Mouse (Mus musculus) pancreas, adult 10 weeks (tissue): ENCODE results near the gene Hhip. TPM values are rescaled to one million over a fixed set of nuclear protein-coding genes. Genes with fewer than 3 reads are reported as not detected.

ENCODE experiments used
- polyA plus RNA-seq: library from polyadenylated mRNA; stranded (reverse); fragments of 350-450 nt; fragmentation: Illumina TruSeq; extraction: RNeasy Lipid Tissue Mini Kit (QIAGEN cat#74804); gene quantifications from one replicate; pipeline ENCODE4 v1.2.3, GENCODE M21; 2015; ENCODE audit warnings: low read depth, low replicate concordance; ENCODE audit not compliant: insufficient read depth

The Hhip gene
- not detected for polyA plus RNA-seq

DNA sequence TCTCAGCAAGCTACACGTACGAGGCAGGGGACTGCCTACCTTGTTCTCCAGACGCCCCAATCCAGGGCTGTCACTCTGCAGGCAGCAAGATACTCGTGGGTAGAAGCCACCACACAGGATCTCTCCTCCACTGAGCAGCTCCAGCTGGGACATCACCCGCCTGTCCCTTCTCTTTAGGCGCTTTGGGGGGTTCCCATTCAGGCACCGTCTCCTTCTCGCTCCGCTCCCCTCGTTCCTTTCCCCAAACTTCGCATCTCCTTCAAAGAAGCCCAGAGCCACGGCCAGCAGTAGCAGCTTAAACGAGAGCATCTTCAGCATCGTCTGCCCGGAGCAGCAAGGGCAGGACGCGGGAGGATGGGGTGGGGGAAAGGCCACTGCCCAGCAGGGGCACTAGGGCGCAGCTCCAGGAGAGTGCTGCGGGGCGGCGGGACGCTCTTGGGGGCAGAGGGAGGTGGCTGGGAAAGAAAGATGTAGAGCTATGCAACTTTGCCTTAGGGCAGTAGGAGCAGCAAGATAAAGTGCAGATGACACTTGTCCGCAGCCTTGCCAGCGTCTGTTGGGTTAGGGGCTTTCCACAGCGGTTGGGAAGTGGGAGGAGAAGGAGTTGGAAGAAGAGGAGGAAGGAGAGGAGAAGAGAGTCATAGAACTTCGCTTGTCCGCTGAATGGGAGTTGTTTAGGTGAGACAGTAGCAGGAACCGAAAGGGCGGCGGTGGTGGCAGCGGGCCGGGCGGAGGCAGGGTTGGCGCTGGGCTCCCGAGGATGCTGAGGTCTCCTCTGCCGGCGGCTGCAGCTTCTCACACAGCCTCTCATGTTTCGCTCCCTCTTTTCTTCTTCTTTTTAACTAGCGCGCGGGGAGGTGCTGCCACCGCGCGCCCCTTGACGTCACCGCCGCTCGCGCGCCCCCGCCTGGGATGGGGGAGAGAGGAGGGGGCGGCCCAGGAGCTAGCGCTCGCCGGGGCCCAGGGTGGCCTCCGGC is at the start of gene Hhip:
Hhip (minus strand) TSS at position 809 of the 977 bp plus-strand sequence.

